Mouse (Mus musculus) MEL-GATA-1-ER (cell line): ENCODE measurements around the gene Dok3.

Experiments used
- DNase-seq: peaks from one replicate; pipeline ENCODE4 v3.0.0-alpha.2; 2012; ENCODE audit warnings: low read depth; ENCODE audit errors: extremely low read depth

Dok3 gene

GRCm38 (mm10) chr13:55508531-55508930 is 20.6 kb downstream of the Dok3 start:
- no peak for DNase-seq

GRCm38 (mm10) chr13:55507877-55508276 is 21.2 kb downstream of the Dok3 start:
- DNase-seq = no peak

- DNase-seq = no peak
These were observed 22.4 kb downstream of the Dok3 start for GRCm38 (mm10) chr13:55506697-55507096.

GRCm38 (mm10) chr13:55505810-55506209 is 23.3 kb downstream of the Dok3 start:
- DNase-seq = no peak

- no peak for DNase-seq
These were observed 24.7 kb downstream of the Dok3 start for GRCm38 (mm10) chr13:55504390-55504789.

GRCm38 (mm10) chr13:55502405-55502804 is 26.7 kb downstream of the Dok3 start:
- DNase-seq = no peak

- no peak for DNase-seq
These were observed 28.5 kb downstream of the Dok3 start for GRCm38 (mm10) chr13:55500575-55500974.

- DNase-seq = no peak
These were observed 30.2 kb downstream of the Dok3 start for GRCm38 (mm10) chr13:55498906-55499305.

GRCm38 (mm10) chr13:55496661-55497060 is 32.4 kb downstream of the Dok3 start:
- no peak for DNase-seq

- DNase-seq = no peak
These were observed 33.4 kb downstream of the Dok3 start for GRCm38 (mm10) chr13:55495702-55496101.

GRCm38 (mm10) chr13:55494883-55495621 is 34.0 kb downstream of the Dok3 start:
- peak; percentile 90 for DNase-seq

- no peak for DNase-seq
These were observed 34.8 kb downstream of the Dok3 start for GRCm38 (mm10) chr13:55494257-55494656.

GRCm38 (mm10) chr13:55487578-55488498 is 41.3 kb downstream of the Dok3 start, which contains the start of gene Dbn1:
Gene Dbn1, minus strand, starts transcription at chr13:55488111.
- no peak for DNase-seq

- DNase-seq = no peak
These were observed 42.0 kb downstream of the Dok3 start for GRCm38 (mm10) chr13:55486916-55487577.

- DNase-seq = no peak
These were observed 42.9 kb downstream of the Dok3 start for GRCm38 (mm10) chr13:55486029-55486794.

- DNase-seq = no peak
These were observed 44.5 kb downstream of the Dok3 start for GRCm38 (mm10) chr13:55484520-55485088.

GRCm38 (mm10) chr13:55483593-55483992 is 45.5 kb downstream of the Dok3 start:
- no peak for DNase-seq

GRCm38 (mm10) chr13:55483071-55483470 is 46.0 kb downstream of the Dok3 start:
- DNase-seq = no peak

GRCm38 (mm10) chr13:55482542-55482941 is 46.6 kb downstream of the Dok3 start:
- no peak for DNase-seq

- DNase-seq = no peak
These were observed 49.2 kb downstream of the Dok3 start for GRCm38 (mm10) chr13:55479929-55480328.

- no peak for DNase-seq
These were observed 50.1 kb downstream of the Dok3 start for GRCm38 (mm10) chr13:55479008-55479407.
